Mouse (Mus musculus) liver, adult (tissue): Measurements from ENCODE around the gene Sema5b.

Experiments
- GATA4 ChIP-seq: IDR thresholded peaks from 2 replicates; pipeline ENCODE4 v1.6.1; 2014; ENCODE audit warnings: mild to moderate bottlenecking, low read length; ENCODE audit not compliant: insufficient replicate concordance

The Sema5b gene

GRCm38 (mm10) chr16:35600282-35600681 is 59.3 kb downstream of the Sema5b start:
- no peak for TF ChIP-seq GATA4

- TF ChIP-seq GATA4, result no peak
Observed at GRCm38 (mm10) chr16:35601426-35601825, 60.5 kb downstream of the Sema5b start.

GRCm38 (mm10) chr16:35602529-35602928 is 61.6 kb downstream of the Sema5b start:
- TF ChIP-seq GATA4, result no peak

GRCm38 (mm10) chr16:35603729-35604522 is 63.0 kb downstream of the Sema5b start:
- no peak for TF ChIP-seq GATA4

- TF ChIP-seq GATA4, result no peak
Observed at GRCm38 (mm10) chr16:35607250-35607649, 66.3 kb downstream of the Sema5b start.

GRCm38 (mm10) chr16:35608244-35608643 is 67.3 kb downstream of the Sema5b start:
- TF ChIP-seq GATA4, result no peak

GRCm38 (mm10) chr16:35609561-35609960 is 68.6 kb downstream of the Sema5b start:
- no peak for TF ChIP-seq GATA4

- TF ChIP-seq GATA4, result no peak
Observed at GRCm38 (mm10) chr16:35613851-35614804, 73.2 kb downstream of the Sema5b start.

GRCm38 (mm10) chr16:35617732-35618131 is 76.8 kb downstream of the Sema5b start:
- no peak for TF ChIP-seq GATA4

GRCm38 (mm10) chr16:35623026-35623425 is 82.1 kb downstream of the Sema5b start:
- TF ChIP-seq GATA4, result no peak

- no peak for TF ChIP-seq GATA4
Observed at GRCm38 (mm10) chr16:35623986-35624385, 83.0 kb downstream of the Sema5b start.

- TF ChIP-seq GATA4, result no peak
Observed at GRCm38 (mm10) chr16:35624877-35625276, 83.9 kb downstream of the Sema5b start.

- no peak for TF ChIP-seq GATA4
Observed at GRCm38 (mm10) chr16:35625286-35626020, 84.5 kb downstream of the Sema5b start.

- TF ChIP-seq GATA4, result no peak
Observed at GRCm38 (mm10) chr16:35627992-35628607, 87.2 kb downstream of the Sema5b start.
